Mouse (Mus musculus): Measurements from ENCODE around the gene Palm3. TPM values are rescaled to one million over a fixed set of nuclear protein-coding genes. Genes with fewer than 3 reads are reported as not detected.

Gene Palm3
- total and polyA plus RNA-seq, 3 experiments = 0.20 to 0.26 (median 0.21) TPM

DNA sequence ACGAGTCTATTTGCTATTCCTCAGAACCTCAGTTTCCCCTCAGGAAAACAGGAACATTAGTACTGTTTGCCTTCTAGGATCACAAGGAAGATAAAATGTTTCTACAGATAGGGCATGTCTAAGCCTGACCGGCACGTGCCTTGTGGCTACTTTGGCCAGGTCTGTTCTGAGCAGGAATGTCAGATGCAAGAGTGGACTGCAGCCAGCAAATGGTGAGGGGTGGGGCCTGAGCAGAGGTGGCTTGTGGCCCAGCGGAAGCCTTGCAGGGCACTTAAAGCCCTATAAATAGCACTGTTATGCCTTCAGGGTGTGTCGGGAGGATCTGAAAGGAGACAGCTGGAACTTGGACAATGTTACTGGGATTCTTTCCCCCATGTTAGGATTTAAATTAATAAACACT, 1.8 kb downstream of the Palm3 start:
- Histone ChIP-seq H3K4me3 (peak overlapping the region; percentile 13; the same call in 1 of the 2 replicates), H3K27ac (peak overlapping the region; percentile 67), H3K79me2 (replicated peaks; ENCODE audit: control insufficient read depth, insufficient read depth, low read length) (no peaks in the 10 kb centered on the region), H3K4me1 (ENCODE audit: control insufficient read depth, insufficient read depth, low read length) (peaks cover 9% of the 10 kb centered on the region), H3K9ac (ENCODE audit: low read depth, low read length) (no peak overlapping the region), H3K27me3 (ENCODE audit: control insufficient read depth, insufficient read depth, low read length) (no peaks in the 10 kb centered on the region; the same call in 1 of the 2 replicates), H3K36me3 (ENCODE audit: control insufficient read depth, insufficient read depth, low read length) (peaks cover 4% of the 10 kb centered on the region; the same call in 1 of the 2 replicates)
- intact Hi-C loops (cut with DNase I) = no loop called here
- 3% methylated on average over 5 of the region's 5 CpGs for WGBS
- DNase-seq = peak; percentile 80 to 87
- TF ChIP-seq POLR2A (IDR thresholded peaks at IDR 0.05; ENCODE audit: insufficient read depth, low read depth, low read length) = no peak
- TF ChIP-seq EP300 (IDR thresholded peaks at IDR 0.05; ENCODE audit: insufficient read depth, low read depth, low read length) = peak; percentile 78

DNA sequence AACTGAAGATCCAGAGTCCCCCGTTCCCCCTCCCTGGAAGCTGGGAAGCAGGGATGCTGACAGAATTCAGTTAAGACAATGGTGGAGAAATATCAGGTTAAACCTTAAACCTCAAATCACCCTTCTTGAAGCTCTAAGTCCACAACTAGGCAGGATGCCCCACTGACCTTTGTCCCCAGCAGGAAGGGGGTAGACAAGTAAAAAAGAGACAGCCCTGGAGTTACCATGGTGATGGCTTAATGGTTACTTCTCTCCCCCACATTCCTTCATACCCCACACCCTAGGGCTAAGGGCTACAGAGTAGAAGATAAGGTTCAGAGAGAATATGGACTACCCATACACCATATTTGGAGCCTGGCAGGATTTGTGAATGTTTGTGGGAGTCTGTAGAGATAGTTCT, 2.4 kb downstream of the Palm3 start:
- intact Hi-C loops (cut with DNase I) = loop anchor here (2.0 kb wide), 1 partner anchor 13 kb away; no protein-coding TSS in a partner anchor
- Histone ChIP-seq H3K9ac (ENCODE audit: low read depth, low read length) (no peak overlapping the region), H3K4me3 (peak overlapping the region; percentile 13; the same call in 1 of the 2 replicates), H3K79me2 (replicated peaks; ENCODE audit: control insufficient read depth, insufficient read depth, low read length) (no peaks in the 10 kb centered on the region), H3K4me1 (ENCODE audit: control insufficient read depth, insufficient read depth, low read length) (peaks cover 9% of the 10 kb centered on the region), H3K36me3 (ENCODE audit: control insufficient read depth, insufficient read depth, low read length) (peaks cover 4% of the 10 kb centered on the region; the same call in 1 of the 2 replicates), H3K27me3 (ENCODE audit: control insufficient read depth, insufficient read depth, low read length) (no peaks in the 10 kb centered on the region; the same call in 1 of the 2 replicates), H3K27ac (peak overlapping the region; percentile 67)
- TF ChIP-seq EP300 (IDR thresholded peaks at IDR 0.05; ENCODE audit: insufficient read depth, low read depth, low read length) (no peak), CTCF (IDR thresholded peaks at IDR 0.05) (no peak), POLR2A (IDR thresholded peaks at IDR 0.05; ENCODE audit: insufficient read depth, low read depth, low read length) (no peak)
- 37% methylated on average over 1 of the region's 1 CpGs for WGBS
- no peak for DNase-seq

DNA sequence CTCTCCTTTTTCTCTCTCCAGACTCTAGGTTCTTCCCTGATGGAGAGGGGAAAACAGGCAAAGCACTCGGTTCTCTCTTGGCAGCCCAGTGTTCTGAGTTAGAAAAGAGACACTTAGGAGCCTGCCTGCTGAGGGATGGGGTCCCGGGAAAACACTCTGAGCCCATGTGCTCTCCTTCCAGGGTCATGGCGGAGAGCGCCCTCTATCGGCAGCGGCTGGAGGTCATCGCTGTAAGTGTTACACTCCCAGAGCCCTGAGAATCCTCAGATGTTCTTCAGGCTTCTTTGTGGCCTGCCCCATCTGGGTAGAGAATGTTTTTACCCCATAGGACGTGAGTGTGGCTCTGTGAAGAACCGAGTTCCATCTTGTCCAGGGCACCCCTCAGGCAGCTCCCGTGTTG, 2.9 kb downstream of the Palm3 start:
- H3K27me3 ChIP-seq (ENCODE audit: control insufficient read depth, insufficient read depth, low read length) = no peaks in the 10 kb centered on the region; the same call in 1 of the 2 replicates
- H3K27ac ChIP-seq = no peak overlapping the region
- no peaks in the 10 kb centered on the region for H3K79me2 ChIP-seq (replicated peaks; ENCODE audit: control insufficient read depth, insufficient read depth, low read length)
- peaks cover 4% of the 10 kb centered on the region; the same call in 1 of the 2 replicates for H3K36me3 ChIP-seq (ENCODE audit: control insufficient read depth, insufficient read depth, low read length)
- H3K9ac ChIP-seq (ENCODE audit: low read depth, low read length) = no peak overlapping the region
- peaks cover 9% of the 10 kb centered on the region for H3K4me1 ChIP-seq (ENCODE audit: control insufficient read depth, insufficient read depth, low read length)
- H3K4me3 ChIP-seq = no peak overlapping the region
- WGBS = 28% methylated on average over 10 of the region's 10 CpGs
- TF ChIP-seq EP300 (IDR thresholded peaks at IDR 0.05; ENCODE audit: insufficient read depth, low read depth, low read length) = no peak
- TF ChIP-seq POLR2A (IDR thresholded peaks at IDR 0.05; ENCODE audit: insufficient read depth, low read depth, low read length) = no peak
- TF ChIP-seq CTCF (IDR thresholded peaks at IDR 0.05) = peak; percentile 72
- DNase-seq = peak; percentile 43 to 62
- intact Hi-C loops (cut with DNase I) = loop anchor here (2.0 kb wide), 1 partner anchor 13 kb away; no protein-coding TSS in a partner anchor

DNA sequence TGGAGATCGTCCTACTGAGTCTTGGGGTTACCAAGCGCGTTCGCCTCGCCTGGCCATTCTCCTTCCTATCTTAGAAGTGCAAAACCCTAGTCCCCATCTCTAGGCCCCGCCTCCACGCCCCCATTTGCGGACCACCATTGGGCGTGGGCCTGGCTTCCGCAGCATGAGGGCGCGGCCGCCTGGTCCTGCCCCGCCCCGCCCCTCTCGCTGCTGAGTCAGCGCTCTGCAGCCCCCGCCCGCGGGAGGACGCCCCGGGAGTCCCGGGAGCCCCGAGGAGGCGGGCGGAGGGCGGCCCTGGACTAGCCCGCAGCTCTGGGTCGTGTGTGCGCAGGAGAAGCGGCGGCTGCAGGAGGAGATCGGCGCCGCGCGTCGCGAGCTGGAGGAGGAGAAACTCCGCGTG, 4.6 kb downstream of the Palm3 start:
- H3K9ac ChIP-seq (ENCODE audit: low read depth, low read length) = peak overlapping the region; percentile 21; the same call in 1 of the 2 replicates
- H3K27ac ChIP-seq = no peak overlapping the region
- intact Hi-C loops (cut with DNase I) = loop anchor here (2.0 kb wide), 1 partner anchor 15 kb away; no protein-coding TSS in a partner anchor
- peaks cover 9% of the 10 kb centered on the region for H3K4me1 ChIP-seq (ENCODE audit: control insufficient read depth, insufficient read depth, low read length)
- peak; percentile 43 to 62 for DNase-seq
- no peaks in the 10 kb centered on the region; the same call in 1 of the 2 replicates for H3K27me3 ChIP-seq (ENCODE audit: control insufficient read depth, insufficient read depth, low read length)
- no peaks in the 10 kb centered on the region for H3K79me2 ChIP-seq (replicated peaks; ENCODE audit: control insufficient read depth, insufficient read depth, low read length)
- peaks cover 4% of the 10 kb centered on the region; the same call in 1 of the 2 replicates for H3K36me3 ChIP-seq (ENCODE audit: control insufficient read depth, insufficient read depth, low read length)
- WGBS = 4% methylated on average over 41 of the region's 41 CpGs
- TF ChIP-seq EP300 (IDR thresholded peaks at IDR 0.05; ENCODE audit: insufficient read depth, low read depth, low read length) (no peak), CTCF (IDR thresholded peaks at IDR 0.05) (no peak), POLR2A (IDR thresholded peaks at IDR 0.05; ENCODE audit: insufficient read depth, low read depth, low read length) (no peak)
- peak overlapping the region; percentile 37 for H3K4me3 ChIP-seq

- H3K9ac ChIP-seq (ENCODE audit: low read depth, low read length) = no peak overlapping the region
- no peaks in the 10 kb centered on the region for H3K27me3 ChIP-seq (ENCODE audit: control insufficient read depth, insufficient read depth, low read length)
- DNase-seq = no peak
- TF ChIP-seq POLR2A (IDR thresholded peaks at IDR 0.05; ENCODE audit: insufficient read depth, low read depth, low read length) = no peak
- no peak for TF ChIP-seq EP300 (IDR thresholded peaks at IDR 0.05; ENCODE audit: insufficient read depth, low read depth, low read length)
- TF ChIP-seq CTCF (IDR thresholded peaks at IDR 0.05) = no peak
- intact Hi-C loops (cut with DNase I) = no loop called here
- H3K27ac ChIP-seq = no peak overlapping the region
- H3K79me2 ChIP-seq (replicated peaks; ENCODE audit: control insufficient read depth, insufficient read depth, low read length) = no peaks in the 10 kb centered on the region
- H3K4me3 ChIP-seq = no peak overlapping the region
- H3K4me1 ChIP-seq (ENCODE audit: control insufficient read depth, insufficient read depth, low read length) = peaks cover 9% of the 10 kb centered on the region
- 14% methylated on average over 10 of the region's 10 CpGs for WGBS
- H3K36me3 ChIP-seq (ENCODE audit: control insufficient read depth, insufficient read depth, low read length) = peaks cover 4% of the 10 kb centered on the region; the same call in 1 of the 2 replicates
Measured at GRCm38 (mm10) chr8:84027449-84027848, 6.2 kb downstream of the Palm3 start.

DNA sequence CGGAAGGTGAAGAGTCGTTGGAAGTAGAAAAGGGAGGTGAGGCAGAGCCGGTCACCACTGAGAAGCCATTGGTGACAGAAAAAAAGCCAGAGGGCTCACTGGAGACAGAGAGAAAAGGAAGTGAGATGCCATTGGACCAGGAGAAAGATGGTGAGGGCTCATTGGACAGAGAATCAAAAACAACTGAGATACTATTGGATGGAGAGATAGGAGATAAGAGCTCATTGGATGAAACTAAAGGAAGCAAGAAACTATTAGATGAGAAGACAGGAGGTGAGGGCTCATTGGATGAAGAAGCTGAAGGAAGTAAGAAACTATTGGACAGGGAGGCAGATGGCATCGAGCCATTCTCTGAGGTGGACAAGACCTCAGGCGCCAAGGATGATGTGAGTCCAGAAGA, 8.0 kb downstream of the Palm3 start:
- Histone ChIP-seq H3K4me1 (ENCODE audit: control insufficient read depth, insufficient read depth, low read length) (no peaks in the 10 kb centered on the region), H3K9ac (ENCODE audit: low read depth, low read length) (no peak overlapping the region), H3K79me2 (replicated peaks; ENCODE audit: control insufficient read depth, insufficient read depth, low read length) (no peaks in the 10 kb centered on the region), H3K36me3 (ENCODE audit: control insufficient read depth, insufficient read depth, low read length) (no peaks in the 10 kb centered on the region), H3K27ac (no peak overlapping the region), H3K27me3 (ENCODE audit: control insufficient read depth, insufficient read depth, low read length) (no peaks in the 10 kb centered on the region), H3K4me3 (no peak overlapping the region)
- no peak for TF ChIP-seq CTCF (IDR thresholded peaks at IDR 0.05)
- TF ChIP-seq EP300 (IDR thresholded peaks at IDR 0.05; ENCODE audit: insufficient read depth, low read depth, low read length) = no peak
- no peak for TF ChIP-seq POLR2A (IDR thresholded peaks at IDR 0.05; ENCODE audit: insufficient read depth, low read depth, low read length)
- 81% methylated on average over 5 of the region's 5 CpGs for WGBS
- no peak for DNase-seq
- intact Hi-C loops (cut with DNase I) = no loop called here
